In the genomic region with DNA sequence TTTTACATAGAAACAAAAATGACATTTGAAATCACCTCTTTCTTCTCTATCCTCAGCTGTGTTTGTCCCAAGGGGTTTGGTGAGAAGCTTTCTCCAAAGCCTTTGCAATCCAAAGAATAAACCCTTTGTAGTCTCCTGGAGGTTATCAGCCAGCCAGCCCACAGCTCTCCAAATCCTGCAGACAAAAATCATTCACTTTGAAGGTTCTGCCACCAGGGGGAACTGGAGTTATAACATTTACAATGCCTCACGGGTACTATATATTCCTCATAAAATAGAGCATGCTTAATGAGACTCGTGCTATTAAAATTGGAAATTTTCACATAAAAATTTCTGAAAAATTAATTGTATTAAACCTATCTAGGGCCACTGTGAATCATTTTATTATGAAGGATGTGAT, we compare ENCODE assay signal across 8 mouse cellular contexts.
DNase-seq lines count a peak whose midpoint lies in the region; ATAC-seq lines count a peak whose summit lies in the region.

No protein-coding gene starts in this region.

- DNase-seq in kidney, adult 9 months, result peak; percentile 24
- DNase-seq in kidney, adult 11 months, result no peak
- DNase-seq in R1 (ENCODE audit: low read depth, low spot score), result peak; percentile 37
- DNase-seq in embryonic facial prominence, embryonic 10.5 days (ENCODE audit: low spot score), result peak; percentile 13
- DNase-seq in hindbrain, embryonic 14.5 days (ENCODE audit: low spot score), result peak; percentile 74
- peak; percentile 31 for DNase-seq in limb, embryonic 10.5 days (ENCODE audit: low spot score)
- DNase-seq in right cerebral cortex, postnatal 25 days, result peak; percentile 22
- DNase-seq in thymus, postnatal 0 days (ENCODE audit: low spot score), result no peak

- no peak; the same call in 1 of the 2 replicates for ATAC-seq in hindbrain, embryonic 14.5 days (ENCODE audit: low FRiP score)

- H3K9ac ChIP-seq in hindbrain, embryonic 14.5 days, result no peak overlapping the region

- H3K27me3 ChIP-seq in embryonic facial prominence, embryonic 10.5 days (replicated peaks; ENCODE audit: low read depth, poor library complexity, severe bottlenecking), result no peaks in the 10 kb centered on the region
- no peaks in the 10 kb centered on the region for H3K27me3 ChIP-seq in hindbrain, embryonic 14.5 days (ENCODE audit: control insufficient read depth, insufficient read depth, low read length)
- no peaks in the 10 kb centered on the region for H3K27me3 ChIP-seq in limb, embryonic 10.5 days (ENCODE audit: low read depth, poor library complexity, severe bottlenecking)

- H3K36me3 ChIP-seq in embryonic facial prominence, embryonic 10.5 days (replicated peaks), result no peaks in the 10 kb centered on the region
- no peaks in the 10 kb centered on the region for H3K36me3 ChIP-seq in hindbrain, embryonic 14.5 days (replicated peaks; ENCODE audit: control insufficient read depth, insufficient read depth)
- no peaks in the 10 kb centered on the region for H3K36me3 ChIP-seq in limb, embryonic 10.5 days

- H3K4me2 ChIP-seq in hindbrain, embryonic 14.5 days (replicated peaks), result no peak overlapping the region

- no peak overlapping the region for H3K27ac ChIP-seq in embryonic facial prominence, embryonic 10.5 days (replicated peaks)
- no peak overlapping the region for H3K27ac ChIP-seq in hindbrain, embryonic 14.5 days
- no peak overlapping the region for H3K27ac ChIP-seq in limb, embryonic 10.5 days

- WGBS in embryonic facial prominence, embryonic 10.5 days, result 40% methylated on average over 2 of the region's 2 CpGs
- WGBS in hindbrain, embryonic 14.5 days, result 40% methylated on average over 2 of the region's 2 CpGs
- 49% methylated on average over 2 of the region's 2 CpGs for WGBS in limb, embryonic 10.5 days

- no peaks in the 10 kb centered on the region for H3K9me3 ChIP-seq in embryonic facial prominence, embryonic 10.5 days
- no peaks in the 10 kb centered on the region for H3K9me3 ChIP-seq in hindbrain, embryonic 14.5 days (ENCODE audit: control insufficient read depth, low read length)
- no peaks in the 10 kb centered on the region for H3K9me3 ChIP-seq in limb, embryonic 10.5 days (replicated peaks)

- H3K4me1 ChIP-seq in embryonic facial prominence, embryonic 10.5 days, result no peaks in the 10 kb centered on the region
- no peaks in the 10 kb centered on the region for H3K4me1 ChIP-seq in hindbrain, embryonic 14.5 days (replicated peaks; ENCODE audit: control insufficient read depth, insufficient read depth, low read length)
- no peaks in the 10 kb centered on the region for H3K4me1 ChIP-seq in limb, embryonic 10.5 days

- H3K4me3 ChIP-seq in embryonic facial prominence, embryonic 10.5 days, result no peak overlapping the region
- H3K4me3 ChIP-seq in hindbrain, embryonic 14.5 days (replicated peaks; ENCODE audit: low read length), result no peak overlapping the region
- no peak overlapping the region for H3K4me3 ChIP-seq in limb, embryonic 10.5 days

Comparison
In these comparisons a context has a peak if more than half of its experiments do, and no peak if none do; other contexts are left out.
1. DNase-seq: peak in kidney, adult 9 months (single experiment), R1 (single experiment), embryonic facial prominence, embryonic 10.5 days (single experiment), hindbrain, embryonic 14.5 days (single experiment), limb, embryonic 10.5 days (single experiment) and right cerebral cortex, postnatal 25 days (single experiment); none in kidney, adult 11 months (single experiment) and thymus, postnatal 0 days (single experiment).